ENCODE assay signal across 26 mouse cellular contexts in the genomic region with DNA sequence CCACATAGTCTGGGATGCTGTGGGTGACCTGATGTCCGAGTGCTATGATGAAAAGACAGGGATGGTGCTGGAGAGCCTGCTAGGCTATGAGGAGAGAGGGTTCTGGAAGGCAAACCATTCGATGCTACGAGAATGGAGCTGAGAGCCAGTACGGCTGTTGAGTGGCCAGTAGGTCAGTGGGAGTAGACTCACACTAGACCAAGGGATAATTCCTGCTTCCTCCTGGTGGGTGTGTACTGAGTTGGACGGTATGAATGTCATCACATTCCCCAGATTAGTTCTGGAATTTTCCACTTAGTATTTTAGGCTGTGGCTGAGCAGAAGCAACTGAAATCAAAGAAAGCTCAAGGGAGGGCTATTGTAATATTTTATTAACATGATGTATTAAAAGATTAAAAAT. TPM values are rescaled to one million over a fixed set of nuclear protein-coding genes. Genes with fewer than 3 reads are reported as not detected.
DNase-seq lines count a peak whose midpoint lies in the region; ATAC-seq and TF ChIP-seq lines count a peak whose summit lies in the region.
"Had no signal": no experiment of that assay in that cellular context is flagged by ENCODE, and none has a peak within 500 bp of the region (broad histone marks: within the 10 kb centered on the region; RNA-seq: fewer than 3 reads in every experiment).

No protein-coding gene starts in this region.

- intact Hi-C loops in heart, adult 2 months (cut with DNase I): loop anchor here (5.0 kb wide), 1 partner anchor 41 kb away; a partner anchor contains a TSS

- no peak overlapping the region for H3K4me3 ChIP-seq in heart, adult 2 months
- no peak overlapping the region for H3K4me3 ChIP-seq in heart, embryonic 10.5 days
- no peak overlapping the region for H3K4me3 ChIP-seq in heart, embryonic 15.5 days
- H3K4me3 ChIP-seq: forebrain, embryonic 12.5 days; hindbrain, embryonic 10.5 days; limb, embryonic 15.5 days; myocyte had no signal

- TF ChIP-seq POLR2A in heart, adult 2 months (IDR thresholded peaks at IDR 0.05; ENCODE audit: insufficient read depth, low read depth, low read length): no peak

- TF ChIP-seq CTCF in heart, adult 2 months (IDR thresholded peaks at IDR 0.05): no peak

- H3K9ac ChIP-seq in heart, adult 2 months (ENCODE audit: low read depth, low read length): no peak overlapping the region
- no peak overlapping the region for H3K9ac ChIP-seq in heart, embryonic 15.5 days
- H3K9ac ChIP-seq: forebrain, embryonic 12.5 days; limb, embryonic 15.5 days had no signal

- H3K27me3 ChIP-seq in heart, adult 2 months (ENCODE audit: control insufficient read depth, insufficient read depth, low read length): no peaks in the 10 kb centered on the region
- H3K27me3 ChIP-seq in heart, embryonic 10.5 days (ENCODE audit: insufficient read depth, poor library complexity, severe bottlenecking): no peaks in the 10 kb centered on the region
- no peaks in the 10 kb centered on the region for H3K27me3 ChIP-seq in heart, embryonic 15.5 days
- H3K27me3 ChIP-seq: forebrain, embryonic 12.5 days; limb, embryonic 15.5 days had no signal

- TF ChIP-seq EP300 in heart, adult 2 months (IDR thresholded peaks at IDR 0.05; ENCODE audit: insufficient read depth, low read depth, low read length): 0 out of 2 replicates have a peak, but pooled peaks have one; percentile 23

- peak overlapping the region; percentile 46 for H3K27ac ChIP-seq in heart, adult 2 months
- no peak overlapping the region for H3K27ac ChIP-seq in heart, embryonic 10.5 days
- no peak overlapping the region for H3K27ac ChIP-seq in heart, embryonic 15.5 days
- H3K27ac ChIP-seq: hindbrain, embryonic 10.5 days; limb, embryonic 15.5 days had no signal

- no peaks in the 10 kb centered on the region for H3K79me2 ChIP-seq in heart, adult 2 months (replicated peaks; ENCODE audit: control insufficient read depth, insufficient read depth, low read length)

- H3K9me3 ChIP-seq in heart, embryonic 10.5 days: no peaks in the 10 kb centered on the region
- H3K9me3 ChIP-seq in heart, embryonic 15.5 days (replicated peaks): no peaks in the 10 kb centered on the region
- H3K9me3 ChIP-seq: forebrain, embryonic 12.5 days; hindbrain, embryonic 10.5 days; limb, embryonic 15.5 days had no signal

- H3K4me1 ChIP-seq in heart, adult 2 months (ENCODE audit: control insufficient read depth, insufficient read depth, low read length): peaks cover 6% of the 10 kb centered on the region
- peaks cover 16% of the 10 kb centered on the region for H3K4me1 ChIP-seq in heart, embryonic 10.5 days
- peaks cover 20% of the 10 kb centered on the region for H3K4me1 ChIP-seq in heart, embryonic 15.5 days (replicated peaks)

- DNase-seq in heart, adult 2 months: peak in 1 of 2 experiments; percentile 40
- DNase-seq in heart, embryonic 10.5 days (ENCODE audit: low spot score): no peak
- peak; percentile 26 for DNase-seq in kidney, postnatal 14 days
- no peak for DNase-seq in kidney, adult 9 months
- DNase-seq in NIH3T3 (ENCODE audit: low read depth): peak; percentile 33
- no peak for DNase-seq in layer of hippocampus, adult 18-20 months (ENCODE audit: low spot score in 2 of 2)
- DNase-seq in urinary bladder, adult 2 months (ENCODE audit: low spot score): no peak
- DNase-seq: cerebellum, adult 11 months; cerebellum, postnatal 14 days; layer of hippocampus, postnatal 36 days; lung, adult 2 months; midbrain, embryonic 14.5 days; retina, postnatal 1 day; right cerebral cortex, postnatal 4 days; thymus, postnatal 4 days had no signal

- ATAC-seq in heart, embryonic 15.5 days (replicated peaks; ENCODE audit: insufficient number of reproducible peaks, insufficient read depth, low FRiP score, low read depth): peak; percentile 55; the same call in 1 of the 2 replicates

- no peak overlapping the region for H3K4me2 ChIP-seq in heart, embryonic 15.5 days
- H3K4me2 ChIP-seq: forebrain, embryonic 12.5 days; limb, embryonic 15.5 days had no signal

- H3K36me3 ChIP-seq in heart, adult 2 months (ENCODE audit: control insufficient read depth, insufficient read depth, low read length): no peaks in the 10 kb centered on the region
- H3K36me3 ChIP-seq in heart, embryonic 10.5 days: no peaks in the 10 kb centered on the region
- no peaks in the 10 kb centered on the region for H3K36me3 ChIP-seq in heart, embryonic 15.5 days
- H3K36me3 ChIP-seq: forebrain, embryonic 12.5 days; hindbrain, embryonic 10.5 days; limb, embryonic 15.5 days had no signal

- WGBS in heart, adult 2 months: 33% methylated on average over 5 of the region's 5 CpGs
- WGBS in heart, embryonic 10.5 days: 46% methylated on average over 5 of the region's 5 CpGs
- 47% methylated on average over 5 of the region's 5 CpGs for WGBS in heart, embryonic 15.5 days

RNA-seq across cellular contexts. Expression of a gene that starts 34.9 kb away (rescaled TPM):
- not detected for total RNA-seq in heart, adult 2 months (2021)
- polyA plus RNA-seq in heart, adult 2 months (2012; rRNA removed): not detected in 2 replicates
- not detected in 2 replicates for polyA plus RNA-seq in heart, embryonic 10.5 days (2016; fragmentation: Nextera tagmentation; extraction: Ambion mirVana)
- polyA plus RNA-seq in heart, embryonic 15.5 days (2015; fragmentation: Nextera tagmentation; extraction: Ambion mirVana): not detected in 2 replicates
- total RNA-seq in layer of hippocampus, adult 18-20 months (2021): not detected
- not detected in 2 replicates for polyA plus RNA-seq in urinary bladder, adult 2 months (2012; rRNA removed)
- total RNA-seq: adrenal gland, adult 18-20 months; ES-E14; gastrocnemius, postnatal 14 days; layer of hippocampus, postnatal 36 days; left cerebral cortex, postnatal 25 days; megakaryocyte, adult 5-6 weeks; neutrophil, adult 5-6 weeks had no signal
- polyA plus RNA-seq: forebrain, embryonic 12.5 days; hindbrain, embryonic 10.5 days; limb, embryonic 15.5 days; lung, adult 2 months; midbrain, embryonic 14.5 days; myocyte had no signal

RNA-seq across cellular contexts. Expression of a gene that starts 40.8 kb away (rescaled TPM):
- total RNA-seq in heart, adult 2 months (2021): 1 to 10 TPM; 4.4 to 4.5 TPM
- 4.8 and 7.4 TPM in 2 replicates for polyA plus RNA-seq in heart, adult 2 months (2012; rRNA removed)
- 1.3 and 1.8 TPM in 2 replicates for polyA plus RNA-seq in heart, embryonic 10.5 days (2016; fragmentation: Nextera tagmentation; extraction: Ambion mirVana)
- 2.6 and 4.2 TPM in 2 replicates for polyA plus RNA-seq in heart, embryonic 15.5 days (2015; fragmentation: Nextera tagmentation; extraction: Ambion mirVana)
- 100 to 1,000 TPM; 133 to 142 TPM for total RNA-seq in layer of hippocampus, adult 18-20 months (2021)
- polyA plus RNA-seq in urinary bladder, adult 2 months (2012; rRNA removed): 5.8 and 8.6 TPM in 2 replicates
- total RNA-seq: neutrophil, adult 5-6 weeks had no signal
- polyA plus RNA-seq: myocyte had no signal

Comparison
In these comparisons a context has a peak if more than half of its experiments do, and no peak if none do; other contexts are left out.
1. DNase-seq: peak in kidney, postnatal 14 days (single experiment) and NIH3T3 (single experiment); none in heart, embryonic 10.5 days (single experiment), kidney, adult 9 months (single experiment), layer of hippocampus, adult 18-20 months (0 of 2) and urinary bladder, adult 2 months (single experiment).